Mouse (Mus musculus) liver, postnatal 0 days (tissue): ENCODE measurements around the gene Six1.

Source experiments
- CTCF ChIP-seq: sonication (generic); IDR thresholded peaks from 2 replicates; pipeline ENCODE4 v1.5.1; 2016; ENCODE audit warnings: antibody characterized with exemption, low read depth
- EP300 ChIP-seq: IDR thresholded peaks from 2 replicates; pipeline ENCODE4 v1.6.1; 2016; ENCODE audit warnings: antibody characterized with exemption, low read depth, mild to moderate bottlenecking

DNA sequence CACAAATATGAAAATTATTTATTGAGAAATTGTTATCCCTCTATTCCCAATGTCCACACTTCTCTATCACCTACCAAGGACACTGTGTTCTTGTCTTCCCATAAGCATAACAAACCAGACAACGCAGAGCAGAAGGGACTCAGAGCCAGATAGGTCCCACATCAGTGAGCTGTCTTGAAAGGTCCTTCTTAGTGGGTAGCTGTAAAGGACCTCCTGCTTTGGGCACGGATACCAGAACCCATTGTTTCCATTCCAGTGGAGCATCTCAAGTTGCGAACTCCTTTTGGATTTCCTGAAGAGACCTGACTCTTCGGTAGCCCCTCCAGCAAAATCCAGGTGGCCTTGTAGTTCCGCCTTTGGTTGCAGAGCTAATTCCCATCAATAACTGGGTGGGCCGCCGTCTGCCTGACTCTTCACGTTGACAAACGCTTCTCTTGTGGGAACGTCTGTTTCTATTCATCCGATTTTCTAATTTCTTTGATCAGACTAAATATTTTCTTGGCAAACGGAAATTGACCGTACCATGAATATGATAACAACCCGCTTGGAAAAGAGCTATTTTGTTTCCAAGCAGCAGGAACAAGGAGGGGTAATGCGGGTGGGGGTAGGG is 994 bp upstream of the Six1 start:
- TF ChIP-seq CTCF (no peak), EP300 (no peak)
